Mouse (Mus musculus) erythroid progenitor cell, adult 5-6 weeks (primary cell): ENCODE measurements around the gene Lhfpl3. TPM values are rescaled to one million over a fixed set of nuclear protein-coding genes. Genes with fewer than 3 reads are reported as not detected.

Source experiments
- ATAC-seq: replicated peaks from 2 replicates; pipeline ENCODE4 v1.8.0; 2016; ENCODE audit warnings: moderate number of reproducible peaks, mild to moderate bottlenecking, moderate TSS enrichment, inconsistent platforms; ENCODE audit not compliant: poor library complexity, low FRiP score, severe bottlenecking
- total RNA-seq, 2 experiments: library from RNA; stranded (forward) in 1 of 2; stranded (reverse) in 1 of 2; fragments of 150-400 nt in 1 of 2; fragments of 186-747, 209-891 nt in 1 of 2; gene quantifications; 2 replicates each; pipeline versions ENCODE4 v1.2.3 to v1.2.4; 2015 to 2017; ENCODE audit warnings: low replicate concordance in 2 of 2

Gene Lhfpl3
- total RNA-seq, 2 experiments from 2014 or later, result not detected

GRCm38 (mm10) chr5:23251462-23252224 lies 505.8 kb downstream of the Lhfpl3 start:
- ATAC-seq, result no peak

GRCm38 (mm10) chr5:23255816-23256418 lies 510.1 kb downstream of the Lhfpl3 start:
- no peak for ATAC-seq

- no peak for ATAC-seq
Observed at GRCm38 (mm10) chr5:23273309-23273708, 527.5 kb downstream of the Lhfpl3 start.

- no peak for ATAC-seq
Observed at GRCm38 (mm10) chr5:23279364-23279763, 533.5 kb downstream of the Lhfpl3 start.

GRCm38 (mm10) chr5:23284884-23285283 lies 539.0 kb downstream of the Lhfpl3 start:
- ATAC-seq, result no peak

GRCm38 (mm10) chr5:23289149-23289548 lies 543.3 kb downstream of the Lhfpl3 start:
- no peak for ATAC-seq

Other genes with a start within 250 kb of the Lhfpl3 start
- 37.1 and 53.2 TPM in 2 replicates for gene Orc5, start 195.6 kb upstream of the Lhfpl3 start, total RNA-seq (2015; ENCODE audit: low replicate concordance)
- 34.3 and 42.7 TPM in 2 replicates for gene Orc5, start 195.6 kb upstream of the Lhfpl3 start, total RNA-seq (2017; ENCODE audit: low replicate concordance)